Mouse (Mus musculus) monocyte, adult 5-6 weeks (primary cell): ENCODE measurements around the gene Gm10720. TPM values are rescaled to one million over a fixed set of nuclear protein-coding genes. Genes with fewer than 3 reads are reported as not detected.
"Not testable (repeated sequence)": the region's sequence is repeated elsewhere in the genome, so short reads cannot be mapped to it uniquely, and the experiment has no call there.

Experiments used
- ATAC-seq: fragments of 153-309, 156-312 bp; replicated peaks from 2 replicates; pipeline ENCODE4 v1.8.0; 2017; ENCODE audit warnings: mild to moderate bottlenecking; ENCODE audit not compliant: low TSS enrichment, insufficient number of reproducible peaks, severe bottlenecking, poor library complexity, low FRiP score
- total RNA-seq: library from RNA; stranded (forward); fragments of 200-1000, 200-491, 200-594 nt; gene quantifications from 3 replicates; pipeline ENCODE4 v1.2.3, GENCODE M21; 2017

The Gm10720 gene
- total RNA-seq, 1 experiment from 2014 or later: 8.3 TPM

DNA sequence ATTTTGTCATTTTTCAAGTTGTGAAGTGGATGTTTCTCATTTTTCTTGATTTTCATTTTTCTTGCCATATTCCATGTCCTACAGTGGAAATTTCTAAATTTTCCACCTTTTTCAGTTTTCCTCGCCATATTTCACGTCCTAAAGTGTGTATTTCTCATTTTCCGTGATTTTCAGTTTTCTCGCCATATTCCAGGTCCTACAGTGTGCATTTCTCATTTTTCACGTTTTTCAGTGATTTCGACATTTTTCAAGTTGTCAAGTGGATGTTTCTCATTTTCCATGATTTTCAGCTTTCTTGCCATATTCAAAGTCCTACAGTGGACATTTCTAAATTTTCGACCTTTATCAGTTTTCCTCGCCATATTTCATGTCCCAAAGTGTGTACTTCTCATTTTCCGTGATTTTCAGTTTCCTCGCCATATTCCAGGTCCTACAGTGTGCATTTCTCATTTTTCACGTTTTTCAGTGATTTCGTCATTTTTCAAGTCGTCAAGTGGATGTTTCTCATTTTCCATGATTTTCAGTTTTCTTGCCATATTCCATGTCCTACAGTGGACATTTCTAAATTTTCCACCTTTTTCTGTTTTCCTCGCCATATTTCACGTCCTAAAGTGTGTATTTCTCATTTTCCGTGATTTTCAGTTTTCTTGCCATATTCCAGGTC is 8.7 kb downstream of the Gm10720 start:
- ATAC-seq: not testable (repeated sequence)

DNA sequence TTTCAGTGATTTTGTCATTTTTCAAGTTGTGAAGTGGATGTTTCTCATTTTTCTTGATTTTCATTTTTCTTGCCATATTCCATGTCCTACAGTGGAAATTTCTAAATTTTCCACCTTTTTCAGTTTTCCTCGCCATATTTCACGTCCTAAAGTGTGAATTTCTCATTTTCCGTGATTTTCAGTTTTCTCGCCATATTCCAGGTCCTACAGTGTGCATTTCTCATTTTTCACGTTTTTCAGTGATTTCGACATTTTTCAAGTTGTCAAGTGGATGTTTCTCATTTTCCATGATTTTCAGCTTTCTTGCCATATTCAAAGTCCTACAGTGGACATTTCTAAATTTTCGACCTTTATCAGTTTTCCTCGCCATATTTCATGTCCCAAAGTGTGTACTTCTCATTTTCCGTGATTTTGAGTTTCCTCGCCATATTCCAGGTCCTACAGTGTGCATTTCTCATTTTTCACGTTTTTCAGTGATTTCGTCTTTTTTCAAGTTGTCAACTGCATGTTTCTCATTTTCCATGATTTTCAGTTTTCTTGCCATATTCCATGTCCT is 9.5 kb downstream of the Gm10720 start, which contains the start of gene Gm10717:
Gene Gm10717, plus strand, starts transcription at position 506 of the 556 bp plus-strand sequence.
- ATAC-seq: not testable (repeated sequence)

DNA sequence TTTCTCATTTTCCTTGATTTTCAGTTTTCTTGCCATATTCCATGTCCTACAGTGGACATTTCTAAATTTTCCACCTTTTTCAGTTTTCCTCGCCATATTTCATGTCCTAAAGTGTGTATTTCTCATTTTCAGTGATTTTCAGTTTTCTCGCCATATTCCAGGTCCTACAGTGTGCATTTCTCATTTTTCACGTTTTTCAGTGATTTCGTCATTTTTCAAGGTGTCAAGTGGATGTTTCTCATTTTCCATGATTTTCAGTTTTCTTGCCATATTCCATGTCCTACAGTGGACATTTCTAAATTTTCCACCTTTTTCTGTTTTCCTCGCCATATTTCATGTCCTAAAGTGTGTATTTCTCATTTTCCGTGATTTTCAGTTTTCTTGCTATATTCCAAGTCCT is 10.2 kb downstream of the Gm10720 start:
- ATAC-seq: not testable (repeated sequence)

DNA sequence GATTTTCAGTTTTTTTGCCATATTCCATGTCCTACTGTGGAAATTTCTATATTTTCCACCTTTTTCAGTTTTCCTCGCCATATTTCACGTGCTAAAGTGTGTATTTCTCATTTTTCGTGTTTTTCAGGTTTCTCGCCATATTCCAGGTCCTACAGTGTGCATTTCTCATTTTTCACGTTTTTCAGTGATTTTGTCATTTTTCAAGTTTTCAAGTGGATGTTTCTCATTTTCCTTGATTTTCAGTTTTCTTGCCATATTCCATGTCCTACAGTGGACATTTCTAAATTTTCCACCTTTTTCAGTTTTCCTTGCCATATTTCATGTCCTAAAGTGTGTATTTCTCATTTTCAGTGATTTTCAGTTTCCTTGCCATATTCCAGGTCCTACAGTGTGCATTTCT is 10.7 kb downstream of the Gm10720 start:
- not testable (repeated sequence) for ATAC-seq

DNA sequence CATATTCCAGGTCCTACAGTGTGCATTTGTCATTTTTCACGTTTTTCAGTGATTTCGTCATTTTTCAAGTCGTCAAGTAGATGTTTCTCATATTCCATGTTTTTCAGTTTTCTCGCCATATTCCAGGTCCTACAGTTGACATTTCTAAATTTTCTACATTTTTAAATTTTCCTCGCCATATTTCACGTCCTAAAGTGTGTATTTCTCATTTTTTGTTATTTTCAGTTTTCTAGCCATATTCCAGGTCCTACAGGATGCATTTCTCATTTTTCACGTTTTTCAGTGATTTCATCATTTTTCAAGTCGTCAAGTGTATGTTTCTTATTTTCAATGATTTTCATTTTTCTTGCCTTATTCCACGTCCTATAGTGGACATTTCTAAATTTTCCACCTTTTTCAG is 11.3 kb downstream of the Gm10720 start:
- ATAC-seq: not testable (repeated sequence)

DNA sequence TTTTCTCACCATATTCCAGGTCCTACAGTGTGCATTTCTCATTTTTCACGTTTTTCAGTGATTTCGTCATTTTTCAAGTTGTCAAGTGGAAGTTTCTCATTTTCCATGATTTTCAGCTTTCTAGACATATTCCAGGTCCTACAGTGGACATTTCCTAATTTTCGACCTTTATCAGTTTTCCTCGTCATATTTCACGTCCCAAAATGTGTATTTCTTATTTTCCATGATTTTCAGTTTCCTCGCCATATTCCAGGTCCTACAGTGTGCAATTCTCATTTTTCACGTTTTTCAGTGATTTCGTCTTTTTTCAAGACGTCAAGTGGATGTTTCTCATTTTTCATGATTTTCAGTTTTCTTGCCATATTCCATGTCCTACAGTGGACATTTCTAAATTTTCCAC is 11.7 kb downstream of the Gm10720 start:
- ATAC-seq: 0 out of 2 replicates have a peak, but pooled peaks have one; percentile 11

DNA sequence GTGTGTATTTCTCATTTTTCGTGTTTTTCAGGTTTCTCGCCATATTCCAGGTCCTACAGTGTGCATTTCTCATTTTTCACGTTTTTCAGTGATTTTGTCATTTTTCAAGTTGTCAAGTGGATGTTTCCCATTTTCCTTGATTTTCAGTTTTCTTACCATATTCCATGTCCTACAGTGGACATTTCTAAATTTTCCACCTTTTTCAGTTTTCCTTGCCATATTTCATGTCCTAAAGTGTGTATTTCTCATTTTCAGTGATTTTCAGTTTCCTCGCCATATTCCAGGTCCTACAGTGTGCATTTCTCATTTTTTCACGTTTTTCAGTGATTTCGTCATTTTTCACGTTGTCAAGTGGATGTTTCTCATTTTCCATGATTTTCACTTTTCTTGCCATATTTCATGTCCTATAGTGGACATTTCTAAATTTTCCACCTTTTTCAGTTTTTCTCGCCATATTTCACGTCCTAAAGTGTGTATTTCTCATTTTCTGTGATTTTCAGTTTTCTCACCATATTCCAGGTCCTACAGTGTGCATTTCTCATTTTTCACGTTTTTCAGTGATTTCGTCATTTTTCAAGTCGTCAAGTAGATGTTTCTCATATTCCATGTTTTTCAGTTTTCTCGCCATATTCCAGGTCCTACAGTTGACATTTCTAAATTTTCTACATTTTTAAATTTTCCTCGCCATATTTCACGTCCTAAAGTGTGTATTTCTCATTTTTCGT is 14.0 kb downstream of the Gm10720 start:
- ATAC-seq: not testable (repeated sequence)

DNA sequence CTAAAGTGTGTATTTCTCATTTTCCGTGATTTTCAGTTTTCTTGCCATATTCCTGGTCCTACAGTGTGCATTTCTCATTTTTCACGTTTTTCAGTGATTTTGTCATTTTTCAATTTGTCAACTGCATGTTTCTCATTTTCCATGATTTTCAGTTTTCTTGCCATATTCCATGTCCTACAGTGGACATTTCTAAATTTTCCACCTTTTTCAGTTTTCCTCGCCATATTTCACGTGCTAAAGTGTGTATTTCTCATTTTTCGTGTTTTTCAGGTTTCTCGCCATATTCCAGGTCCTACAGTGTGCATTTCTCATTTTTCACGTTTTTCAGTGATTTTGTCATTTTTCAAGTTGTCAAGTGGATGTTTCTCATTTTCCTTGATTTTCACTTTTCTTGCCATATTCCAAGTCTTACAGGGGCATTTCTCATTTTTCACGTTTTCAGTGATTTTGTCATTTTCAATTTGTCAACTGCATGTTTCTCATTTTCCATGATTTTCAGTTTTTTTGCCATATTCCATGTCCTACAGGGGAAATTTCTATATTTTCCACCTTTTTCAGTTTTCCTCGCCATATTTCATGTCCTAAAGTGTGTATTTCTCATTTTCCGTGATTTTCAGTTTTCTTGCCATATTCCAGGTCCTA is 15.3 kb downstream of the Gm10720 start:
- not testable (repeated sequence) for ATAC-seq

DNA sequence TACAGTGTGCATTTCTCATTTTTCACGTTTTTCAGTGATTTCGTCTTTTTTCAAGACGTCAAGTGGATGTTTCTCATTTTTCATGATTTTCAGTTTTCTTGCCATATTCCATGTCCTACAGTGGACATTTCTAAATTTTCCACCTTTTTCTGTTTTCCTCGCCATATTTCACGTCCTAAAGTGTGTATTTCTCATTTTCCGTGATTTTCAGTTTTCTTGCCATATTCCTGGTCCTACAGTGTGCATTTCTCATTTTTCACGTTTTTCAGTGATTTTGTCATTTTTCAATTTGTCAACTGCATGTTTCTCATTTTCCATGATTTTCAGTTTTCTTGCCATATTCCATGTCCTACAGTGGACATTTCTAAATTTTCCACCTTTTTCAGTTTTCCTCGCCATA is 18.8 kb downstream of the Gm10720 start, which contains the start of gene Gm17535:
Gene Gm17535, plus strand, starts transcription at position 301 of the 400 bp plus-strand sequence.
- ATAC-seq: not testable (repeated sequence)

DNA sequence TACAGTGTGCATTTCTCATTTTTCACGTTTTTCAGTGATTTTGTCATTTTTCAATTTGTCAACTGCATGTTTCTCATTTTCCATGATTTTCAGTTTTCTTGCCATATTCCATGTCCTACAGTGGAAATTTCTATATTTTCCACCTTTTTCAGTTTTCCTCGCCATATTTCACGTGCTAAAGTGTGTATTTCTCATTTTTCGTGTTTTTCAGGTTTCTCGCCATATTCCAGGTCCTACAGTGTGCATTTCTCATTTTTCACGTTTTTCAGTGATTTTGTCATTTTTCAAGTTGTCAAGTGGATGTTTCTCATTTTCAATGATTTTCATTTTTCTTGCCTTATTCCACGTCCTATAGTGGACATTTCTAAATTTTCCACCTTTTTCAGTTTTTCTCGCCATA is 21.1 kb downstream of the Gm10720 start, which contains the start of gene Gm10715:
Gene Gm10715, plus strand, starts transcription at position 301 of the 400 bp plus-strand sequence.
- ATAC-seq: not testable (repeated sequence)

DNA sequence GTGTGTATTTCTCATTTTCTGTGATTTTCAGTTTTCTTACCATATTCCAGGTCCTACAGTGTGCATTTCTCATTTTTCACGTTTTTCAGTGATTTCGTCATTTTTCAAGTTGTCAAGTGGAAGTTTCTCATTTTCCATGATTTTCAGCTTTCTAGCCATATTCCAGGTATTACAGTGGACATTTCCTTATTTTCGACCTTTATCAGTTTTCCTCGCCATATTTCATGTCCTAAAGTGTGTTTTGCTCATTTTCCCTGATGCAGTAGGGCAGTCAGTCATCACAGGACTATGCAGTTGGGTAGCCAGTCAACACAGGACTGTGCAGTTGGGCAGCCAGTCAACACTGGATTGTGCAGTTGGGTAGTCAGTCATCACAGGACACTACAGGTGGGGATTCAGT is 22.7 kb downstream of the Gm10720 start:
- not testable (repeated sequence) for ATAC-seq

Other genes starting within 250 kb of the Gm10720 start
- 1.5 to 1.6 TPM in 2 of 3 replicates, not detected in the other for gene Gm10722, start 14.7 kb upstream of the Gm10720 start, total RNA-seq
- gene Gm11168, start 12.3 kb upstream of the Gm10720 start, total RNA-seq: 3.6 to 13.9 TPM (median 4.9 TPM) in 3 replicates
- gene Gm10721, start 2.5 kb upstream of the Gm10720 start, total RNA-seq: 2.2 to 13.2 TPM (median 2.9 TPM) in 3 replicates
- 12.8 to 35.6 TPM (median 16.9 TPM) in 3 replicates for gene Gm10719, start 1.8 kb downstream of the Gm10720 start, total RNA-seq
- gene Gm10718, start 7.9 kb downstream of the Gm10720 start, total RNA-seq: 6.9 to 18.1 TPM (median 11.9 TPM) in 3 replicates
- 14.4 to 29.9 TPM (median 21.2 TPM) in 3 replicates for gene Gm10717, start 9.8 kb downstream of the Gm10720 start, total RNA-seq
- gene Gm17535, start 18.9 kb downstream of the Gm10720 start, total RNA-seq: 1.5 to 5.7 TPM in 2 of 3 replicates, not detected in the other
- 0.76 to 5.5 TPM (median 1.6 TPM) in 3 replicates for gene Gm10715, start 21.2 kb downstream of the Gm10720 start, total RNA-seq